Mouse (Mus musculus) heart, postnatal 25 days (tissue): ENCODE data around the gene Anp32a. TPM values are rescaled to one million over a fixed set of nuclear protein-coding genes. Genes with fewer than 3 reads are reported as not detected.

Experiments
- DNase-seq: peaks from one replicate; pipeline ENCODE4 v3.0.0; 2022; ENCODE audit warnings: low spot score
- intact Hi-C: fragments of 180-260 bp; cut with DNase I; formaldehyde crosslinking; loops from one replicate; pipeline ENCODE4 v1.15.1; 2025
- total RNA-seq, 2 experiments: library from RNA; stranded (reverse); gene quantifications; 2 replicates each; pipeline ENCODE4 v1.2.3; 2021

The Anp32a gene
- total RNA-seq, 2 experiments from 2014 or later, result 186 to 202 TPM

DNA sequence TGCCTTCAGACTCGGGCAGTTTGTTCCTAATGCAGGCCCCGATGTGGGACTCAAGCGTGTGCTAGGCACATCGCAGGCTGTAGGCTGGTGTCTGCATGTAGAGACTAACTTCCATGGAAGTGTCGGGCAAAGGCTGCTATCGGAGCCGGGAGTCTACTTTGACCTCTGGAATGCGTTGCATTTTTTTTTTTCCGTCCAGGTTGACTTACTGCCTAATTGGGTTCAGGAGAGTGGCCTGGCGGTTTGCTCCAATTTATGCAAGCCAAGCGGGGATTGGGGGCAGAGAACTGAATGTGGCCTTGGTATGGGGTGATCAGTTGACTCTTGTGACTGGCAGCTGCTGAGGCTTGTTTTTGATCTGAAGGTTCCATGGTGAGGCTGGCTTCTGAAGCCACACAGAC is 4.0 kb downstream of the Anp32a start:
- intact Hi-C loops, result no loop called here
- DNase-seq, result no peak

DNA sequence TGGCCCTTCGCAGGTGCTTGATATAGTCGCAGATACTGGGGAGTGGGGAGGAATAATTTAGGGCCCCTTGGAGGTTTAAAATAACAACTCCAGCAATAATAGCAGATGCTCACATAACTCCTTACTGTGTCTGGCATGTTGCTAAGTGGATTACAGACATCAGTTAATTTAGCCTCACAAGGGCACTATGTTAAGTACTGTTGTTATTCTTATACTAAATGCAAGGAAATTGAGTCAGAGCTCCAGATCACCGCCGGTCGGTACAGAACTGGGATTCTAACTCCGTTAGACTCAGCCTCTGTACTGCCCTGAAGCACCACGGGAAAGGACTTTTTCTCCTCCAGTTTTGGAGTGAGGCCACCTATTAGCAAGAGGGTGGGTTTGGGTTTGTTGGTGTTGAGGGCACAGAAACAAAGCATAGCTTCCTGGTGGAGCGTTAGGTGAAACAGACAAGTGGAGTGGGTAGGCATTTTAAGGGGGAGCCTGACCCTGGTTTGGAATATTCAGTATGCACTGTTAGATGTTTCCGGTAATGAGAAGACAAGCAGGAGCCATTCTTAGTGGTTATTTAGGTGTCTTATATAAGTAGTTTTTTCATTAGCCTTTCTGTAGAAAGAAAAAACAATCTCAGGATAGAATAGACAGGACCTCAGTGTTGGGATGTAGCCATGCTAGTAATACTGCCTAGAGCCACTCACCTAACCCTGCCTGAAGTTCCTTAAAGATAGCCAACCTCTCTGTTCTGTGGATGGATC is 4.7 kb downstream of the Anp32a start:
- no peak for DNase-seq
- intact Hi-C loops, result loop anchor here (2.0 kb wide), 1 partner anchor 17 kb away; no protein-coding TSS in a partner anchor

DNA sequence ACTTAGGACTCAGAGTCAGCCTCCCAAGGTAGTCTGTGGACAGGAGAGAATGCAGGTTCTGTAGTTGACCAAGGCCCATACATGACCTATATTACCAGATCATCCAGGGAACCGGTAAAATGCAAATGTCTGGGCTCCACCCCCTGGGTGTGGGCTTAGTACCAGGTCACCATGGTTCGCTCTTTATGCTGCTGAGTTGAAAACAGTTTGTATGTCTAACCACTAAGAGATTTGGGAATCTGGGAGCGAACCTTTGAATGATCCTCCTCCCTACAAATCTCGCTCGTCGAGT is 5.2 kb downstream of the Anp32a start:
- DNase-seq, result no peak
- intact Hi-C loops, result loop anchor here (2.0 kb wide), 1 partner anchor 16 kb away; no protein-coding TSS in a partner anchor

DNA sequence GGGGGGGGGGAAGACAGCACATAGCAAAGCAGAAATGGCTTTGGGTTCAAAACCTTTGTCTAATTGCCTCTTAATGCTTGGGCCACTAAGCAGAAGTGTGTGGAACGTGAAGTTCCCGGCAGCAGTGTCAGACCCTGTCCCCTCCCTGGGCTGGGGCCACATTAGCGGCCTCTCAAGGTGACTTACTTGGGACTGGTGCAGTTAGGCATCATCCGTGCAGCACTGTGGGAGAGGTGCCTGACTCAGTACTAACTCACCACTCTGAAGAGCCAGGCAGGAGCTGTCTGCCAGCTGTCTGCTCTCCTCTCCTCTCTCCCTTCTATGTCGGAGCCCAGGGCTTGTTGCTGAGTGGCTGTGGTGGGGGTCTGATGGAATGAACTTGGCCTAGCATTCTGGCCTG is 6.1 kb downstream of the Anp32a start:
- no peak for DNase-seq
- intact Hi-C loops, result loop anchor here (2.0 kb wide), 1 partner anchor 16 kb away; no protein-coding TSS in a partner anchor

DNA sequence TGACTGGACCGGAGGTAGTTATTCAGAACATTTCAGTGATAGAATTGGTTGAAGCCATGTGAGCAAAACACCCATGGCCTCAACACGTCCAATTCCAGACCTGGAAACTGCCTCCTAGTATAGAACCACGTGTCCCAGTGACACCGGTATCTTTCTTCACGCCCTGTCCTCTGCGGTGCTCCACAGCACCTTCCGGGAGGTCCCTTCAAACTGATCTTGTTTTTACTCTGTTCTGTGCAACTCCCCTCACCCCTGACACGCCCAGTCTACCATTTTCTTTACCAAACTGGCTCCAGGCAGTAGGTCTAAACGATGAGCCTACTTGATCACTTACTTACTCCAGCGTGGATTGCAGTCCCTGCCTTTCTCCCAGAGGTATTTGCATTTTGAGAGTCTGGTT is 7.0 kb downstream of the Anp32a start:
- no peak for DNase-seq
- intact Hi-C loops, result no loop called here

DNA sequence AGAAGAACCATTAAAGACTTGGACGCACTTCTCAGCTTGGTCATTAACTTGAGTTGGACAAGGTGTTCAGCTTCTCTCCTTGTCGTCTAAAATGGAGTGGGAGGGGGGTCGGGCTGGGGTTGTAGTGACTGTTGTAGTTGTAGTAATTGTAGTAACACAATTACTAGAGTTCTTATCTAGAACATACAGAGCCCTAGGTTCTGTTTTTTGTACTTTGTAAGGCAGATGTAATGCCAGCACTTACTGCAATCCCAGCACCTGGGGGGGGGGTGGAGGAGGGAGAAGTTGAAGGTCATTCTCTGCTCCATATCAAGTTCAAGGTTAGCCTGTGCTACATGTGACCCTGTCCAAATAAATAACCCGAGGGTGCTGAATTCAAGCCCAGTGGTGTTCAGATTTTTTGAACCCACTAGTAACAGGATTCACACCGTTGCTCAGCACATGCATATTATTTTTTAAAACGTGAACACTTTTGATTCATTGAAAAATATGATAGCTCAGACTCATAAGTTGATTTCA is 7.4 kb downstream of the Anp32a start:
- DNase-seq, result no peak
- intact Hi-C loops, result no loop called here

DNA sequence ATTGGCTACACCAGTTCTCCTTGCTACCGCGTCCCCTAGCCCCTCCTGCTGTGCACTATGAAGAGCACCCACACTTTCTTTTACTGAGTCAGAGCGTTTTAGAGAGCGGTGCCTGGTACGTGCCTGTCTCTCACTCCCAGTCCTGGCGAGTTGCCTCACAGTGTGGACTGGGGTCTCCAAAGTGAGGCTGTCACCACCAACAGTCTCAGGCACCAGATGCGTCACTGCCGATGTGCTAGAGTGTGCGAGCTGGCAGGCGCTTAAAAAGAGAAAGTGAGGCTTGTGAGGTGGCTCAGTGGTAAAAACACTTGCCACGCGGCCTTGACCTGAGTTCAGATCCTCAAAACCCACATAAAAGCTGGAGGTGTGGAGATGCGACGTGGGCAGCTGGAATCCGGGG is 8.2 kb downstream of the Anp32a start:
- intact Hi-C loops, result no loop called here
- no peak for DNase-seq

DNA sequence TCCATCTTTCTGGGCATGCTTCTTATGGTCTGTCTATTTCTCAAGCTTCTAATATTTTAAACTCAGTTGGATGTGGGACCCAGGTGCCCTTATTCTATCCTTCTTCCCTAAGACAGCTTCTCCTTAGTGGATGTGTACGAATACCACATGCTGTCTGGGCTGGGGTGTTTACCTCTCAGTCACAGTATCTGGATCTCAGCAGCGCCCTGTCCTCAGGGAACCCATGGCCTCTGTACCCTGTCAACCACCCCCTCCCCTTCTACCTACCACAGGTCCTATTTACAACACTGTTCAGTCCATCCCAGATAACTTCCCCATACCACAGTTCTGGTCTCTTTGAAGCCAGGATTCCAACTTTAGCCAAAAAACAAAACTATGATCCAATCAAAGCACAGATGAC is 9.6 kb downstream of the Anp32a start:
- intact Hi-C loops, result no loop called here
- DNase-seq, result no peak

DNA sequence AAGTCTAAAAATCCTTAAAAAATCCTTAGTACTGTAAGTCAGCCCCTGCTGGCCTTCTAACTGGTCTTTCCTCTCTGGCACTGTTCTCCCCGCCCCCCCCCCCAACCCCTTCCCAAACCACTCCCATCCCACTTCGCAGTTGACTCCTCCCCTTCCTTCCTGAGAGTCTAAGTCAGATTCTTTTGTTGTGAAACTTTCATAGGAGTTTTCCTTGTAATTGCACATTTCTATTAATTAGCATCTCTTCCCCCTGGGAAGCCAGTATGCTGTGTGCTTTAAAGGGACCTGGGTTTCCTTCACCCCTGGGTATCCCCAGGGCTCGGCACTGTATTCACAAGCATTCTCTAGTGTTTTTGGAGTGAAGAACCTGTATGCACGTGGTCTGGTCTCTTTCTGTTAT is 10.1 kb downstream of the Anp32a start:
- intact Hi-C loops, result no loop called here
- DNase-seq, result no peak

DNA sequence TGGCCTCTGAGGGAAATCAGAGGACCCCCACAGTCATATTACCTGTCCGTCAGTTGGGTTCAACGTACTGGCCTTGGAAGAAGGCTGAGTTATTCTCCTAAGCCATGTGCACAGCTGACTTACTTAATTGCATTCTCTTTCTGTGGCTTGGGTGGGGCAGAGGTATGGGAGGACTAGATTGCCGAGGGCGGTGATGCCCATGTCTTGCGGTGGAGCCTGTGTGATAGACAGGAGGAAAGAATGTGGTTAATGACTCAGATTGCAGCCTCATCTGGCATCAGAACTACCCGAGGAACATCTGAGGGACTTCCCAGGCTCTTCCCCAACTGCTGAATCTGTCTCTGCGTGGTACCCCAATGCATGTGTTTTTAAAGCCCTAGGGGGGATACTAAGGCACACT is 12.7 kb downstream of the Anp32a start:
- intact Hi-C loops, result no loop called here
- no peak for DNase-seq

DNA sequence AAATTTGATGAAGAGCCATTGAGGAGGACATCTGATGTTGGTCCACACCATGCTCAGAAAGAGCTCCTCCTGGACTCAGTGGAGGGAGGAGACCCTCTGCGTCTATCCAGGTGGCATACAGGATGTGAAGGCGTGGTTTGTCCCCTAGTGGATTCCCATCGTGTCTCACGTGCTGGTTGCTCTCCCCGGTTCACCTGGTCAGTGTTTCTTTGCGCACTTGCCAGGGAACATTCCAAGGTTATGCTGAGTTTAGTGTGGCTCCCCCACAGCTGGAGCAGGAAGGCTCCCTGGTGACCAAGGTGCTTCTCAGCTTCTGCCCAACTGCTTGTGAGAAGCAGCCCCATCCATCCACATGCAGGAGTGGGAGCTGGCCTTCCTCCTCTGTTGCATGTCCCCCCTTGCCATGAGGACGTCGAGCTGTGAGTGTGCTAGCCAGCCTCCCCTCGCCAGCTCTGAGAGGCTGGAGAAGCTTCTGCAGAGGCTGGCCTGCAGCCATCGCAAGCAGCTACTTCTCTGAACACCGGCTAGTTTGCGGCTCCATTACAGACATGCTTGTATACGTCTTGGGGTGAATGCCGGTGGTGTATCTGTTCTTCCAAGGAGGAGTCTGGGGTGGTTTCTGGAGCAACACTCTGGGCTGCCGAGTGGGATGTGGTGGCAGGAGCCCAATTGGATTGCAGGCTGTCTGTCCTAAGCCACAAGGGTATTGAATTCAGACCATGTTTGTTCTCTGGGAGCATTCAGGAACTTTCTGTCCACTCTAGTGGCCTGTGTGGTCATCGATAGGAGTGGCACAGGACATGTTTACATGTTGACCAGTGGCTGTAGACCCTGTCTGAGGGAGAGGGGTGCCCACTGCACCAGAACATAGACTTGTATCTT is 14.0 kb downstream of the Anp32a start:
- DNase-seq, result no peak
- intact Hi-C loops, result no loop called here

DNA sequence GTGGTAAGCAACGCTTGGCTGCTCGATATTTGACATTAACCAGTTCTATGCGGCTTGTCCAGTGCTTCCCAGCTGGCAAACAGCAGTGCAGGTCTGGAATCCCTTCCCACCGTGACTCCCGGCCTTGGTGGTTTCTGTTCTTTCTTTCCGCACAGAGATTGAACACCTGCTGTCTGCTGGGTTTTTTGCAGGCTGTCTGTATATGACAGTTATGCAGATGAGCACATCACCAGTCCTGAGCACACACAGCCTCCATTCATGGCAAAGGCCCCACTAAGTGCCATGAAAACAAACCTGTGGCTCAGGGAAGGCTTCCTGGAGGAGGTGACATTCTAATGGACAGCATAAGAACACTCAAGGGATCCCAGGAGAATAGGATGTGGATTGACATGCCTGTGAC is 14.7 kb downstream of the Anp32a start:
- DNase-seq, result no peak
- intact Hi-C loops, result no loop called here

DNA sequence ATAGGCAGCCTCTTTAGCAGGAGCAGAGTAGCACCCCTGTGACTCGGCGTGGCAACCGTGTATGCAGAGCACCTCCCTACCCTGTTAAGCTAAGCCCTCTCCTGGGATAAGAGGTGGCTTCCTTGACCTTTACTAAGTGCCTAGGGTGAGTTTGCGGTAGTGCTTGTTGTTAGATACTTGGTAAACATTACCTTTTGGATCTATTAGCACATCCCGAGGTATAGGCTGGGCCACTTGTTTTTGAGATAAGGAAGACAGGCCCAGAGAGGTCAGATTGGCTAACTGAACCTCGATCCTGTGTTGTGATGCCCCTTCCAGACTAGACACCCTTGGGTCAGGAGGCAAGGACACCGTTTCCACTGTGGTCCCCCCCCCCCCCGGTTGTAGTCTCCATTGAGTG is 16.5 kb downstream of the Anp32a start:
- intact Hi-C loops, result no loop called here
- DNase-seq, result no peak

DNA sequence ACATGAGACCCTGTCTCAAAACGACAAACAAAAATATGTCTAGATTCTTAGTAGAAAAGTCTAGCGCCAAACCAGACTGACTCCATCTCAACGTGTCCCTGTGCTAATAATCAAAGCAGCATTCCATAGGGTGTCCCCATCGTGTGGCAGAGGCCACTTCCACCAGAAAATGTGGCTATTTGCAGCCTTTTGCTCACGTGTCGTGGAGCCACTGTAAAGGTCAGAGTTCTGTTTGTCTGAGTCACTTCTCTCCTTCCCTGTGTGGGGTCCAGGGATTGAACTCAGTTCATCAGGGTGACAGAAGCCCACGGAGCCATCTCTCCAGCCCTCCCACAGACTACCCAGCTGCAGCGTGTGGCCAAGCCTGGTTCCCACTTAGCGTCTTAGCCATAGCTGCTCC is 17.8 kb downstream of the Anp32a start:
- no peak for DNase-seq
- intact Hi-C loops, result no loop called here

DNA sequence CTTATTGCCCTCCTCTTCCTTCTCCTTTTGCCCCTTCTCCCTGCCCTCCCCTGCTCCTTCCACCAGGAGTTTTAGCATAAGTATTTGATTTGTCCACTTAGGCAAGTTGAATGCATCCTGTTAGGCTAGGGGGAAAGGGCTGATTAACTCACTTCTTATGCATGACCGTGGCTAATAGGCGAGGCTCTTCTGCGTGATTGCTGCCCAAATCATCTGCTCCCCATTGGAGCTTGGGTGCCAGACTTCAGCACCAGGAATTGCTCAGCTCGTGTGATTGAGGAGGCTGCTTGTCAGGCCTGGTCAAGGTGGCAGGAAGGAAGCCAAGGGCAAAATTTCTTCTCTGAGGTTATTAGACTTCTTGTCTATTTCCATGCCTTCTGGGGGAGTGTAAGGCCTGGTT is 19.8 kb downstream of the Anp32a start:
- no peak for DNase-seq
- intact Hi-C loops, result no loop called here

DNA sequence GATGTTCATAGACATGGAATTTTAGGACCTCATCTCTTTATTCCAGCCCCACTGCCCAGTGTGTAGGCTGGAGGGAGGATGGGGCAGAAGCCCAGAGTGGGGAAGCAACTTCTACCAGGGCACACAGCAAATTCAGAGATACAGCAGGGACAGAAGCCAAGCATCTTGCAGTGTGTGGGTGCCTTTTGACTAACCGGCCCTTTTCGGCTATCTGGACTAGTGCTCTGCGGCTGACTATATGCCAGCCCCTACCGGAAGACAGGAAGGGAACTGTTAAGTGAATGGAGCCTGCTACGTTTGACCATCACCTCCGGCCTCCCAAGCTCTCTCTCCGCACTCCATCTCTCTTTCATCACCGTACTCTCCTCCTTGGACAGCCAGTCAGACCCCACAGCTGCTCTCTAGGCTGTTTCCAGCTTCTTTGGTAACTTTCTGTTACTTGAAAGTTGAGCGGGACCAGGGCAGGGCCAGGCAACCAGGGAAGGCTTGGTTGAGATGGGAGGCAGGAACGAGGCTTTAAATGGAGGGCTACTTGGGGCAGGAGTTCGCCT is 21.8 kb downstream of the Anp32a start:
- no peak for DNase-seq
- intact Hi-C loops, result loop anchor here (2.0 kb wide), 1 partner anchor 16 kb away; no protein-coding TSS in a partner anchor

DNA sequence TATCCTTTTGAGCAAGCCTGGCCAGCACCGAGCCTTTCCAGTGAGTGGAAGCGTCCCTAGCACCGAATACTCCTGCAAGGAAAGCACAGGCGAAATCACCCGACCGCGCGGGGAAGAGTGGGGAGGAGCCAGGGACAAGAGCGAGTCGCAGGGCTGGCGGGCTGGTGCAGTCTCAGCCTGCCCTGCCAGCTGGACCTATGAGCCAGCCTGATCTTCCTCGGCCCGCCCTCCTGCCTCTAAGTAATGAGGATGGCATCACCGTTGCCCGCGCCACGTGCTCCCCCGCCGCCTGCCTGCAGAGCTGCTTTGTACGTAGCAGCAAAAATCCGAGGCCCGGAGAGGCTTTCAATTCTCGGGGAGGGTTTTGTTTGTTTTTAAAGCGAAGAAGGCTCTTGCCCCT is 22.5 kb downstream of the Anp32a start:
- peak; percentile 80 for DNase-seq
- intact Hi-C loops, result loop anchor here (2.0 kb wide), 1 partner anchor 17 kb away; no protein-coding TSS in a partner anchor

DNA sequence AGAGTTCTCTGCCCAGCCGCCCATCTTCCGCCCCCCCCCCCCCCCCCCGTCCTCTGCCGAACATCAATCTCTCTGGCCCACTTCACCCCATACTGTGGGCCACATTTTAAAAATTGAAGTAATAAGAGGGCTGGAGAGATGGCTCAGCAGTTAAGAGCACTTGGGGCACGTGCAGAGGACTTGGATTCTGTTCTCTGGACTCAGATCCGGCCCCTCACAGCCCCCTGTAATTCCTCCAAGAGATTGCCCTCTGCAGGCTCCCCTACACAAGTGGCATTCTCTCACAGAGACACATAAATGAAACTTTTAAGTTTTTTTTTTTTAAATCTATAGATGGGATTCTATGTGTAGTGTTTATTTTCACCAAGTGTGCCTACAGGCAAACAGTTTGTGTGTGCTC is 23.1 kb downstream of the Anp32a start:
- intact Hi-C loops, result no loop called here
- DNase-seq, result no peak

DNA sequence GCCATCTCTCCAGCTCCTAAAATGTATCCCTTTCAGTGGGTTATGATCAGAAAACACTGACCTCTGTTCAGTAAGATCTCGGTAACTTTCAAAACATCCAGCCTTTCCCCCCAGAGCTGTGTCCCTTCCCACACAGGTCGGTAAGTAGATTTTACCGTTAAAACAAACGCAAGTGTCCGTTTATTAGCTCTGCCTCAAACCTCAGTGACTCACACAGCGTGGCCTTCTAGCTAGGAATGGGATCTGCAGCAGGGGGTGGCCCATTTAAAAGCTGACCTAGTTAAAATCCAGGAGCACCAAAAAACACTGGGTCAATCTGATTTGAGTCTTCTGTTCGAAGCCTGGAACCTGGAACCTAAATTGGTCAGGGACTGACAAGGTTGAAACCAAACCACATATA is 23.7 kb downstream of the Anp32a start:
- DNase-seq, result no peak
- intact Hi-C loops, result no loop called here

DNA sequence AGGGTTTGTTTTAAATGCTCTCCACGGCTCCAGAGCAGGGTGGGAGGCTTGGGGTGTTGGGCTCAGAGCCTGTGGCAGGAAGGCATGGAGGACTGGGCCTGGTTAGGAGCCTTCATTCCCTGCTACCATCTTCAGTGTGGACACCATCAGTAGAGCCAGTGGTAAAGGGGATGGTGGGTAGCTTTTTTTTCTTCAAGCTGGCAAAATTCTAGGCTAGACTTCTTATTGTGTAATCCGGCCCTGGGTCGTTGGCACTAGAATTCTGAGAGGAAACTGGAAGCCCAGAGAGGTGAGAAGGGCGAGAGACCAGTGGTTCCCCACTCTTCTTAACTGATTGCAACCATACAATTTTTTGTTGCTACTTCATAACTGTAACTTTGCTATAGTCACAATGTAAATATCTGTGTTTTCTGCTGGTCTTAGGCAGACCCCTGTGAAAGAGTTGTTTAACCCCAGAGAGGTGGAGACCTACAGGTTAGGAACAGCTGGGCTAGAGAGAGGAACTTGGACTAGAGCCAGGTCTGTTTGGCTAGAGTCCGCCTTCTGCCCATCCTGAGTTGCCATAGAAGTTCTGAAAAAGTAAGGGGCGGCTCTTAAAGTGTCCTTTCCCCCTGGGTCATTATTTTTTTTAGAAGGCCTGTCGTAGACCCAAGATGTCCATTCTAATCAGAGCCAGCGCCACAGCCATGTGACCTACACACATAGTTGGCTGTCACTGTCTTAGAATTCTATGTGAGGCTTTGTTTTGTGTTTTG is 24.4 kb downstream of the Anp32a start:
- DNase-seq, result no peak
- intact Hi-C loops, result no loop called here
